Mouse (Mus musculus): ENCODE results near the gene Prdx5.
"Not testable (repeated sequence)": the region's sequence is repeated elsewhere in the genome, so short reads cannot be mapped to it uniquely, and the experiment has no call there.

Gene Prdx5

GRCm38 (mm10) chr19:6919876-6920740 is 10.2 kb upstream of the Prdx5 start:
- in situ Hi-C loops (cut with MboI, MseI), result loop anchor here (10.0 kb wide), 1 partner anchor 1225 kb away; no protein-coding TSS in a partner anchor

GRCm38 (mm10) chr19:6919431-6919830 is 9.5 kb upstream of the Prdx5 start:
- in situ Hi-C loops (cut with MboI, MseI), result no loop called here

GRCm38 (mm10) chr19:6918321-6918720 is 8.4 kb upstream of the Prdx5 start:
- in situ Hi-C loops (cut with MboI, MseI), result no loop called here

- in situ Hi-C loops (cut with MboI, MseI), result no loop called here
Observed at GRCm38 (mm10) chr19:6916496-6916895, 6.6 kb upstream of the Prdx5 start.

GRCm38 (mm10) chr19:6915276-6915675 is 5.4 kb upstream of the Prdx5 start:
- in situ Hi-C loops (cut with MboI, MseI), result no loop called here

- in situ Hi-C loops (cut with MboI, MseI), result no loop called here
Observed at GRCm38 (mm10) chr19:6914540-6914939, 4.6 kb upstream of the Prdx5 start.

- in situ Hi-C loops (cut with MboI, MseI), result no loop called here
Observed at GRCm38 (mm10) chr19:6913991-6914390, 4.1 kb upstream of the Prdx5 start.

- in situ Hi-C loops (cut with MboI, MseI), result no loop called here
Observed at GRCm38 (mm10) chr19:6913036-6913435, 3.1 kb upstream of the Prdx5 start.

GRCm38 (mm10) chr19:6912205-6912970 is 2.5 kb upstream of the Prdx5 start:
- in situ Hi-C loops (cut with MboI, MseI), result no loop called here

- in situ Hi-C loops (cut with MboI, MseI), result no loop called here
Observed at GRCm38 (mm10) chr19:6911101-6912074, 1.5 kb upstream of the Prdx5 start.

- in situ Hi-C loops (cut with MboI, MseI), result not testable (repeated sequence)
Observed at GRCm38 (mm10) chr19:6910306-6910705, 400 bp upstream of the Prdx5 start.

- in situ Hi-C loops (cut with MboI, MseI), result no loop called here
Observed at GRCm38 (mm10) chr19:6909021-6909420, 885 bp downstream of the Prdx5 start.

- in situ Hi-C loops (cut with MboI, MseI), result no loop called here
Observed at GRCm38 (mm10) chr19:6907811-6908540, 1.9 kb downstream of the Prdx5 start.

GRCm38 (mm10) chr19:6907094-6907493 is 2.8 kb downstream of the Prdx5 start:
- in situ Hi-C loops (cut with MboI, MseI), result no loop called here

- in situ Hi-C loops (cut with MboI, MseI), result no loop called here
Observed at GRCm38 (mm10) chr19:6906199-6906598, 3.7 kb downstream of the Prdx5 start.

- in situ Hi-C loops (cut with MboI, MseI), result no loop called here
Observed at GRCm38 (mm10) chr19:6905498-6906159, 4.3 kb downstream of the Prdx5 start.

GRCm38 (mm10) chr19:6904846-6905245 is 5.1 kb downstream of the Prdx5 start:
- in situ Hi-C loops (cut with MboI, MseI), result loop anchor here (5.0 kb wide), 1 partner anchor 48 kb away; the partner anchor contains the start of gene Ccdc88b

- in situ Hi-C loops (cut with MboI, MseI), result loop anchor here (5.0 kb wide), 1 partner anchor 46 kb away; the partner anchor contains the start of gene Ccdc88b
Observed at GRCm38 (mm10) chr19:6903031-6903430, 6.9 kb downstream of the Prdx5 start.

- in situ Hi-C loops (cut with MboI, MseI), result loop anchor here (5.0 kb wide), 1 partner anchor 42 kb away; the partner anchor contains the start of gene Ccdc88b
Observed at GRCm38 (mm10) chr19:6899641-6900040, 10.3 kb downstream of the Prdx5 start.

Data from T-helper 1 cell (primary cell).